Mouse (Mus musculus) spleen, adult 18-20 months (tissue): ENCODE measurements around the gene Tspan4.

ENCODE experiments used
- DNase-seq, 2 experiments: peaks; one replicate each; pipeline ENCODE4 v3.0.0; 2022; ENCODE audit warnings: mixed read lengths in 2 of 2

Tspan4 gene

DNA sequence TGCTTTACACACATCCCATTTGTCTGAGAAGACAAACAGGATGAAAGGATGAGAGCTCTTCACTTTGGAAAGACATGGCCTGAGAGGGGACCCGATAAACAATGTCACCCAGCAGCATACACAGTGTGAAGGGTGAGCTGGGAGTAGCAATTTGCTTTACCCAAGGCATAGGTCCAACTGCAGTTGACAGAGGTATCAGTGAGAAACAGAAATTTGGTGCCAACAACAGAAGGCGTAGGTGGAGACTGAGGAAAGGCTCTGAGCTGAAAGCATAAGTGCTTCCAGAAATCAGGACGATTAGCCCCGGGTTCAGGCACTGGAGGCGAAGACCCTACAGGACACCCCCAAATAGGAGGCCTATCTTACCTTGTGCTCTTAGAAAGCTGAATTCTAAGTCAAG lies 35.2 kb downstream of the Tspan4 start:
- no peak for DNase-seq

DNA sequence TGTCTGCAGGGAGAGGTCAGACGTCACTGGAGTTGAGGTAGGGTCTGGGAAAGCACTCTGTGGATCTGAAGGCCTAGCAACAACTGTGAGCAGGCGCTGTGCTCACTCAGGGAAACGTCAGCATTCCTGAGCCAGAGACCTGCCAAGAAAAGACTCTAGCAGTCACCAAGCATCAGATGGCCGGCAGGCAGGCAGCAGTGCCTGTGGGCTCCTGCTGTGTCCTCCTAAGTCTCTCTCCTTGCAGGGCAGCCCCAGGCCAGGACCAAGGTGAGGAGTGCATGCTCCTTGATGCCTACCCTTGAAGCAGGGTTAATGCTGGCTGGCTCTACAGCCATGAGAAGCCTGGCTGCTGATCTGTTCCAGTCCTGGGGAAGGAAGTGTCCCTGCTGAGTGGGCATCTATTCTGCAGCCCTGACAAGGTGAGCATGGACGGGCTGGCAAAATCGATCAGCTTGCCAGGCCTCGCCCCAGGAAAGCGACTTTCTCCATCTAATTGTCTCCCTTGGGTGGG lies 35.7 kb downstream of the Tspan4 start:
- no peak for DNase-seq

DNA sequence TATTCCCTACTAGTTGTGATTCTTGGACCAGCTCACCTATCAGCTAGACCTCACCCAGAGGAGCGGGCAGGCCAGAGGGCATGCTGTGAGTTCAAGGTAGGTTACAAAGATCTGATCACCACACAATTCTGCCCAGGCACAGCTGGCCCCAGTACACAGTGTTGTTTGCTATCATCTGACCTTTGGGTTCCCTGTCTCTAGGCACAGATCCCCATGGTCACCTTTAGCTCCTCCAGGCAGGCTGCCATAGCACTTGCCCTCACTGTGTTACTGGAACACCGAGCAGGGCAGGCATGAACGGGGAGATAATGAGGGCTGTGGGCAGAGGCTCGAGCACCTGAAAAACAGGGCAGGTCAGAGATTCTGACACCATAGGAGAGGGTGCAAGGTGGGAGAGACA lies 42.6 kb downstream of the Tspan4 start:
- no peak for DNase-seq

DNA sequence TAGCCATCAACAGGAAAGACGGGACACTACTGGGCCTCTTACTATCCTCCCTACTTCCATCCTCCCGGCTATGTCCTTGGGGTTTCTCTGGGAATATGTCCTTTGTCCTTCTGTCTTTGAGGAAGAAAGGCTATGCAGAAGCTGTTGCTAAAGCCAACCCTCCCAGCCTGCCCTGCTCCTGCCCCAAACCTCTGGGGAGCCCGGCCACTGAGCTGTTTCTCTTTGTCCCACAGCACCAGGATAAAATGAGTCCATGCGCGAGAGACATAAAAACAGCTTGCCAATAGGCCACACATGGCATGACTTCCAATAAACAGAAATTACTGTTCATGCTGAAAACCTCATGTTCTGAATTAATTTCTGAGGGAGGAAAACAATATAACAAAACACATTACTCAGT lies 43.3 kb downstream of the Tspan4 start:
- no peak for DNase-seq

GRCm38 (mm10) chr7:141518926-141519325 lies 43.9 kb downstream of the Tspan4 start:
- DNase-seq, result no peak

GRCm38 (mm10) chr7:141519795-141520194 lies 44.8 kb downstream of the Tspan4 start:
- DNase-seq, result no peak

GRCm38 (mm10) chr7:141523007-141523406 lies 48.0 kb downstream of the Tspan4 start:
- DNase-seq, result no peak

DNA sequence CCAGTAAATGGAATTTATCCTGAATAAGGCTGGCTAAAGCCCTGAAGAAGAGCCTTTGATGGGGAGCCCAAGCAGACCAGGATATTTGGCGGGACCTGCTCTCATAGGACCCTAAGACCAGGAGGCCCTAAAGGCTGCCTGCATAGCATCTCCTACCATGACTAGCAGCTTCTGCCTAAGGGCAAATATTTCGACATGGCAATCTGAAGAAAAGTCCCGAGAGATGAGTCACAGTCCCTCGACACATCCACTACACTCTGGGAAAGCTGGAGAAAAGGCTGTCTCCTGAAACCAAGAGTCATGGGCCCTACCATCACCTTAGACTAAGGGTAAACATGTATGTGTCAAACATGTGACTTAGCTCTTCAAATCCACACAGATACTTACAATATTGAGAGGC lies 49.2 kb downstream of the Tspan4 start:
- DNase-seq, result no peak

DNA sequence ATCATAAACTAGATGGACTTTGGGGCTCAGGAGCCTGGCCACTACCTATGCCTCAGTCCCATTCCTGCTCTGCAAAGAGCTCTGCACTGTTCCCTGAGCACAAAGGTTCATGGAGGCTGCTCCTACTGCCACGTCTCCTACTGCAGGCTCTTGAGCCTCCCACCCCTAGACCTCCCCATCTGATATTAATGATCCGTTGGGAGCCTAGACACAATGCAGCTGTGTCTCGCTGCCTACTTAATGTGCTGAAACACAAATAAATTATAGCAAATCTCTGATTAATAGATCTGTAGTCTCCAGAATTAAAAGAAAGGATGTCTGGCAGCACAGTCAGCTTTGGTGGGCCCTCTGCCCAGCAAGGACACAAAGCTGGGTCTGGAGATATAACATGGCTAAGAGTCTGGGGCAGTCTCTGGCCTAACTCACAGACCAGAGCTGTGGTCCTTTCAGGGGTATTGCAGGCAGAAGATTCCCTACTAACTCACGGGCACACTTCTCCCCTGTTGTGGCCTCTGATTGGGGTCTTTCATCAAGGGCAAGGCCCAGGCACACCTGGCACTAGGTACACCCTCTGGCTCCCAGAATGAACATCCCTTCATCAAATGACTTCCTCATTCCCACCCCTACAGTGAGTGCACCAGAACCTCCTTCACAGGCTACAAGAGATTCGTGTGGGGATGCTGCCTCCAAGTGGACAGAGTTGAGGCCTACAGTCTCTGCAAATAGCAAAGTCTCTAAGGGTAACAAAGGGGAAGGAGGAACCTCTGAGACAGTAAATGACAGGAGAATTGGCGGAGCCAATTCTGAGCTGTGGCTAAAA lies 49.9 kb downstream of the Tspan4 start:
- peak; percentile 72 to 78 for DNase-seq

GRCm38 (mm10) chr7:141525580-141525925 lies 50.5 kb downstream of the Tspan4 start:
- no peak for DNase-seq

DNA sequence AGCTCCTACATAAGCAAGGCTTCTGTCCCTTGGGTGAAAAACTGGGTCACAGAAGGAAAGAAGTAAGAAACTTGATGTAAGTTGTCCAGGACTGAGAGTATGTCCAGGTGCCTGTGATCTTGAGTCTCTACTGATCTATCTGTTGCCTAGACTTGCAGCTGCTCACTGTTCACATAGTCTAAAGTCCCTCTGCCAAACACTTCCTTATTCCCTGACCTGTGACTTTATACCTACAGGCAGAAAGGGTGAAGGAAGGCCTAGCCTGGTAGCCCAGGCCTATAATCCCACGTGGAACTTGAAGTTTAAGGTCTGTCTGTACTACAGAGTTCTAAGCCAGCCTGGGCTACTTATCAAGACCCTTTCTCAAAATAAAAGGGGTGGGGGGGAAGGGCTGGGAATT lies 60.5 kb downstream of the Tspan4 start:
- DNase-seq, result no peak

- no peak for DNase-seq
These were observed 64.0 kb downstream of the Tspan4 start for GRCm38 (mm10) chr7:141538852-141539555.

GRCm38 (mm10) chr7:141539556-141540311 lies 64.7 kb downstream of the Tspan4 start, which contains the start of gene Chid1:
Gene Chid1 (minus strand): TSS chr7:141539857.
- peak; percentile 97 to 98 for DNase-seq

DNA sequence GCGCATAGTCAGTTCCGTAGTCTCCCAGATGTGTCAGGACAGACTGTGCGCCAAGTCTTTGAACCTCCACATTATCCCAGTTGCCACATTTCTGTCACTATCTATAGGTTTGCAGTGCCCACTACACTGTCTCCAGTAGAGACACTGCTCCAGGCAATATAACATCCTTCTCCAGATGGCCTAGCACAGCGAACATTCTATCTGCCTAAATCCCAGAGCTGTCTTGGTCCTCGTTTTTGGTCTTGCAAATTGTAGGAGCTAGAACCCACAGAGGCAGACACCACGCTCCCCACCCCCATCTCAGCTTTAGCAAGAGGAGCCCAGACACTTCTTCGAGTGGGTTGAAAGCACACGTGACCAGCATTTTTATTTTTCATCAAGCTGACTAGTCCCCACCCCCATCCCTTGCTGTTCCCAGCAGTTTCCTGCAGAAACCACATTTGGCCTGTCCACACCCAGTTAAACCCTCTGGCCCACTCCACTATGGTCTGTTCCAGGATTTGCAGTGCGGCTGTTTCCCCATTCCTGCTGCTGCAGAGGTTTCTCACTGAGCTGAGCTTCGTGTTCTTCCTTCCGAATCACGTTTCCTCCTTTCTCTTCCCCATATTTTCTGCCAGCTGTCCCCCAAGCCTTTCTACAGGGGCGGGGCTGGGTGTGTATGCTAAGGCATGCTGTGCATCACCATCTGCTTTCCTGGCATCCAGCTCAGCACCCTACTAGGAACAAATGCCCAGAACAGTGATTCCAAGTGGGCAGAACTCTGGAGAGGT lies 65.5 kb downstream of the Tspan4 start:
- DNase-seq, result peak; percentile 30 to 41

- no peak for DNase-seq
These were observed 66.6 kb downstream of the Tspan4 start for GRCm38 (mm10) chr7:141541681-141542080.

- DNase-seq, result no peak
These were observed 67.5 kb downstream of the Tspan4 start for GRCm38 (mm10) chr7:141542588-141542987.
